Mouse (Mus musculus): ENCODE results near the gene Trim72.

Gene Trim72

GRCm38 (mm10) chr7:128053061-128053460, 49.3 kb downstream of the Trim72 start:
- no peak for DNase-seq (ENCODE audit: low spot score)

GRCm38 (mm10) chr7:128056917-128057444, 53.2 kb downstream of the Trim72 start:
- no peak for DNase-seq (ENCODE audit: low spot score)

GRCm38 (mm10) chr7:128057860-128058259, 54.1 kb downstream of the Trim72 start:
- DNase-seq (ENCODE audit: low spot score), result no peak

GRCm38 (mm10) chr7:128058576-128058975, 54.8 kb downstream of the Trim72 start:
- DNase-seq (ENCODE audit: low spot score), result no peak

DNA sequence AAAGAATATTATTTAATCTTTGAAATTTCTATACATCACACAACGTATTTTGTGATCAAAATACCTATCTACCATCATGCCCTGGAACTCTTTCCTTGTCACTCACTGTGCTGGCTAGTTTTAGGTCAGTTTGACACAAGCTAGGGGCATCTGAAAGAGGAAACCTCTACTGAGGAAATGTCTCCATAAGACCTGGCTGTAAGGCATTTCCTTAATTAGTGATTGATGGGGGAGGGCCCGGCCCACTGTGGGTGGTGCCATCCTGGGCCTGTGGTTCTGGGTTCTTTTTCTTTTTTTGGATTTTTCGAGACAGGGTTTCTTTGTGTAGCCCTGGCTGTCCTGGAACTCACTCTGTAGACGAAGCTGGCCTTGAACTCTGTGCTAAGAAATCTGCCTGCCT, 55.3 kb downstream of the Trim72 start:
- no peak for DNase-seq (ENCODE audit: low spot score)

All from ovary, postnatal 14 days (tissue).